Mouse (Mus musculus) hindlimb bud, embryonic 11.5 days (tissue): ENCODE measurements around the gene Nacc1.

Experiments
- DNase-seq: peaks from one replicate; pipeline ENCODE4 v3.0.0-alpha.2; 2012; ENCODE audit warnings: low read depth, low spot score; ENCODE audit errors: extremely low spot score

Nacc1 gene

DNA sequence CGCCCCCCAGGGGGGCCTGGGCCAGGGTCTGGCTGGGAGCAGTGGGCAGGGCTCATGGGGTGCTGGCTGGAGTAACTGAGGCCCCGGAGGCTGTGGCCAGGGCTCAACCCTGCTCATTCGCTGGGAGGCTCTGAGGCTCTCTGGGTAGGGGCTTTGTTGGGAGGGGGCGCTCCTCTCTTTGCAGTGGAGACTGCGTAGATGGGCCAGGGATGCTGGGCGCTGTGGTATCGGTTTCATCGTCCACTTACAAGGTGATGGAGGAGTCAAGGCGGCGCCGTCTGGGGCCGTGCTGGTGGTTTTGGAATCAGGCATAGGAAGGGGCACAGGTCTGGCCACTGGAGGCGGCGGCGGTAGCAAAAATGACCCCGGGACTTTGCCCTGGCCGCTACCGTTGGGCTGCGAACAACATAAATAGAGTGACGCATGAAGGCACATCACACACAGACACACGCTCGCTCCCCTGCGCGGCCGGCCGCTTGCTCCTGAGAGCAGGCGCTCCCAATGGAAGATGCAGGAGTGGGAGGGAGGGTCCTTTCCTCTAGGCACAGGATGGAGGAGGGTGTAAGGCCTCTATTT, 28.3 kb upstream of the Nacc1 start:
- no peak for DNase-seq

DNA sequence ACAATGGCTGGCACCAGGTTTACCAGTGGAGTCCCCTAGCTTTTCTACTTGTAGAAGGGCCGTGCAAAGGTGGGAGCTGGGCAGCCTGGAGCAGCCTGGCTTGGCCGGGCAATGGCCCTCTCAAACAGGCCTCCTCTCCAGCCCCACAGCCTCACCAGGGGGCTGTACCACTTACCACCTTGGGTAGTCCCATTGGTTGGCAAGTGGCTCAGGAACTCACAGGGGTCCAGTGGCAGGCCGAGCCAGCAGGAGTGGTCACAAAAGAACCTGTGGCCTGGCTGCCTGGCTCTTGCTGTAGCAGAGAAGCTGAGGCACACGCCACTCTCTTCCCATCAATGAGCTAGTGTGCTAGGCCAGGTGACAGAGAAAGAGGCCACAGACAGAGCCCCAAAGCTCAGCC, 26.5 kb upstream of the Nacc1 start:
- no peak for DNase-seq

DNA sequence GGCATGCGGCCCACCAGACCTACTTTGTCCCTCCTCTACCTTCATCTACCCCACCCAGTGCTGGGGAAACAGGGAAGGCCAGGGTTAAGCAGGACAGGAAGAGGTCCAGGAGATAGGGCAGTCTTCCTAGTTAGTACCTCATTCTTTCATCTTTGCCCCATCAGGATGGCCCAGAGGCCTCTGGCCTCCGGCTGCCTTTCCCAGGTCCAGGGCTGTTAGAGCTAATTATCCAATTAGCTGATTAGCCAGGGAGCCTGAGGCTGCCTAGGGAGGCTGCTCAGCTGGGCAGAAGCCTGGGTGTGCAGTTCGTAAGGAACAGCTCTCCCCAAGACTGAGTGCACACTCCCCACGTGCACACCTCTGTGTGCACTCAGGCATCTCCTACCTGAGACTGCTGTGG, 25.7 kb upstream of the Nacc1 start:
- DNase-seq, result no peak

DNA sequence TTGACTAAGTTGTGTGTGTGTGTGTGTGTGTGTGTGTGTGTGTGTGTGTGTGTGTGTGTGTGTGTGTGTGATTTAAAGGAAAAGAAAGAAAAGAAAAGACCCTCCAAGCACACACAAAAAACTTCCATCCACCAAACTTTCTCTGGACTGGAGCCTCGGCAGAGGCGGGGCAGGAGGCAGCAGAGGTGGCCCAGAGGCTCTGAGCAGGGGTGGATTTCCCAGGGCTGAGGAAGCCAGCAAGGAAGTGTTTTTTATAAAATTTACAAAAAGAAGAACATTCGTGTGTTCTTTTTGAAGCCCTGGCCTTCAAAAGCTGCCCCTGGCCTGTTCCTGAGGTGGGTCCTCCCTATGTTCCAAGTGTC, 25.1 kb upstream of the Nacc1 start:
- DNase-seq, result no peak

DNA sequence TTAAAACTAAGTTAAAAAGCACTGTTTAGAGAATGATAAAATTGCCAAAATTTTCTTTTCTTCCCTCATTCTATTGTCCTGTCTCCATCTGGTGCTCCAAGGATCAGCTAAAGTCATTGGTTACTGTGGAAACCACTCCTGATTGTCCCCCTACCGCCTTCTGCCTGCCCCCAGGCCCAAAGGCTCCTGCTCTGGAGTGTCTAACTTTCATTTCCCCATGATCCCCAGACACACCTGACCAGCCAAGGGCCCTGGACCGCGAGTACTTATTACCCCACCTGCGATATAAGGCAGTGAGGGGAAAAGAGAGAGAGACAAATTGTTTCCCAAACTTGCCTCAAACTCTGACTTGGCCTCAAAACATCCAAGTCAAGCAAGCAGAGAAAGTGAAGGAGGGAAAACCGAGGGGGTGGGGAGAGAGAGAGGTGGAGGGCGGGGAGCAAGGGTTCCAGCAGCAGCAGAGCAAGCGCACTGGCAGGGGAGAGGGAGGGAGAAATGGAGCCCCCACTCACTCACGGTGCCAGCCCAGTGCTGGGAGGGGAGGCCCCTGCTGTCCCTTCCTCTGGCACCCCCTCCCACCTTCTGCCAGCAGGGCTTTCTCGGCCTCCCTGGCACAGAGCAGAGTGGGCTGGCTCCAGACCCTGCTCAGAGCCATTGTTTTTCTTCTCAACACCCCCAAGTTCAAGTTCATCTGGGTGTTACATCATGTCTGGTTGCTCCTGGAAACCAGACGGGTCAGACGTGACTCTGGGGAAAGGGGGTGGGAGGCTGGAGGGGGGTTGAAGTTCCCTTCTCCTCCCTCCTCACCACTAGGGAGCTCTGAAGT, 24.5 kb upstream of the Nacc1 start:
- DNase-seq, result no peak

DNA sequence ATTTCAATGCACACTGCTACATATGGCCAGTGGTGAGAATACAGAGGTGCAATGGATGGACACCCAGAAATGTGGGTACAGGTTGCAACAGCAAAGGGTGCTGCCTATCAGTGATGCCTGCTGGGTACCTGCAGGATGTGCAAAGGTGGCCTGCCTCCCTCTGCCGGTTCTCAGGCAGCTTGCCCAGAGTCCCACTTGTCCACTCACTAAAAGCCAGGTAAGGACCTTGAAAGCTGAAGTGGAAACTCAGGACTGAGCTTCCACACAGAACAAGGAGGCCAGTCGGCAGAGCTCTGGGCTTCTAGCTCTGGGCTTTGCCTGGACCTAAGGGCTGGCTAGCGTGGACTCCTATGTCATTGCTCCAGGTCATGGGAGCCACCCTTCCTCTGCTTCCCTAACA, 23.6 kb upstream of the Nacc1 start:
- DNase-seq, result no peak

DNA sequence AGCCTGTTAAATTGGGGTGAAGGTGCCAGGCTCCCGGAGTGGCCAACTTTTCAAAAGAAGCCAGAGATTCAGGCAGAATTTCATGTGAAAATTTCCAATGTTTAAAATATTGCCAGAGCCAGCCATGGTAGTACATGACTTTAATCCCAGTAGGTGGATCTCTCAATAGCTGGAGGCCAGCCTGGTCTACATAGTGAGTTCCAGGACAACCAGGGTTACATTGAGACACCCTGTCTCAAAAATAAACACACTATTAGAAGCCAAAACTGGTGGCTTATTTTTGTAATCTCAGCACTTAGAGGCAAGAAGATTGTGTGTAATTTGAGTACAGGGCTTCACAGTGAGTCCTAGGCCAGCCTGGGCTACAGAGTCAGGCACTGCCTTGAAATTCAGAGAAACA, 22.3 kb upstream of the Nacc1 start:
- DNase-seq, result no peak

DNA sequence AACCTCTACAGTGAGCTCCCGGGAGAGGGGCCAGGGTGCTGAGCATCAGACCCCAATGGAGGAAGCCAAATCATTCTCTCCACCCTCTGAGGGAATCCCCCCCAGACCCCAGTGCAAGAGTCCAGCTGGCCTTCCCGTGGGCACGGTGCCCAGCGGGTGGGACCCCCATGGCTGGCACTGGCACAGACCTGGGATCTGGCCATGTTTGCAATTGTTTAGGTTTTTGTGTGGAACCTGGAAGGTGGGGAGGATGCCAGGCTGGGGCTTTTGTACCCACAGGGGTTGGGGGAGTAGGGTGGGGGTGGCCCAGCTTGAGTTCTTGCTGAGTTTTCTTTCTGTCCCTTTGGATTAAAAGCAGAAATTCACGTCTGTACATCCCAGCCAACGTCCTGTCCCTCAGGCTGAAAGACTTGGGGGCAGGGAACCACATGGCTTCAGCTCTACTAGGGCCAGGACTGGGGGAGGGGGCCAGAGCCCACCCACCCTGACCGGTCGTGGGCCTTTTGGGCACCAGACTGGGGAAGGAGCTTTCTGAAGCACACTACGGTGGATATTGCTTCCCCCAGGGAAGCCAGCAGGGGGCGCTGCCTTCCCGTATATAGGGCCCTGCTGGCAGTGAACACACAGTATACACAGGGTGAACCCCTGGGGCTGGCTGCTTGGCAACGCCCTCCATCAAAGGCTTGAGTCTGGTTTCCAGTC, 21.3 kb upstream of the Nacc1 start:
- no peak for DNase-seq

DNA sequence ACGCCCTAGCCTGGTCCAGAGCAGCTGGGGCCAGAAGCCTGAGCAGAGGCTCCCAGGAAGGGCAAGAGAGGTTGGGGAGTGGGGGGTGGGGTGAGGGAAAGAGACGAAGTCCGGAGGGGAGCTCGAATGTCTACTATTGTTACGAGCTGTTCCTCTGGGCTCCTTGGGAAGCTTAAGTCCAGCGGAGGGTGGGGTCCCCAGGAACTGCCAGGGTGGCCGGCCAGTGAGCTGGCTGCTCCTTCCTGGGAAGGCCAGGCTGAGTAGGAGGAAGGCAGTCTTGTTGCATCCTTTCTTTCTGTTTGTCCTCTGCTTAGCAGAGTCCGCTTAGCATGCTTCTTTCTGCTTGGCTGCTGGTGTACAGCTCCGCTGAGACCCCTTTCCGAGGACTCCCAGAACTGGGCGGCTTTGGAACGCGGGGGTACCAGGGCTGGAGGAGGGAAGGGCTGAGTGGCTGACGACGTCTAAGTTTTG, 20.4 kb upstream of the Nacc1 start:
- DNase-seq, result no peak

DNA sequence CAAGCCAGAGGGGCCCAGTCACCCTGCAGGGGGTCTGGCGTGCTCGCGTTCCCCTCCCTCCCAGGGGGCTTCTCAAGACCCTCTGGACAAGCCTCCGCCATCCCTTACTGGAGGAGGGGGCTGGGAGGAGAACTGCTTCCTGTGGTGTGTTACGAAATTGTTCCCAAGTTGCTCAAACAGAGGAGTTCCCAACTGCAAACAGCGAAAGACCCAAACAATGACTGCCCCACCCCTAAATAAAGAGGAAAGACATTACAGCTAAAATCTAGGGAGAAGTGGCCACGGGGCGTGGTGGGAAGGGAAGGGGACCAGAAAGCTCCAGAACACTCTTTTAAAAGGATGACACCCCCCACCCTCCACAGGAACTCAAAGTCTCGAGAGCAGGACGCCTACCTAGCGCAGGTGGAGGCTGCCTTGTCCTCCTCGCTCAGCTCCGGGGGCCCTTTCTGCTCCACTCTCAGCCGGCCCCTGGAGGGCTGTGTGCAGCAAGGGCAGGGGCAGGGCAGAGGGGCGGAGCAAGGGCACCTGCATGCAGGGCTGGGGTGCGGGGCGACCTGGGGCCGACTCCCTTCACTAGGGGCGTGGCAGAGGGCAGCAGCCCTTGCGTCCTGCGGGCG, 19.7 kb upstream of the Nacc1 start:
- DNase-seq, result no peak

DNA sequence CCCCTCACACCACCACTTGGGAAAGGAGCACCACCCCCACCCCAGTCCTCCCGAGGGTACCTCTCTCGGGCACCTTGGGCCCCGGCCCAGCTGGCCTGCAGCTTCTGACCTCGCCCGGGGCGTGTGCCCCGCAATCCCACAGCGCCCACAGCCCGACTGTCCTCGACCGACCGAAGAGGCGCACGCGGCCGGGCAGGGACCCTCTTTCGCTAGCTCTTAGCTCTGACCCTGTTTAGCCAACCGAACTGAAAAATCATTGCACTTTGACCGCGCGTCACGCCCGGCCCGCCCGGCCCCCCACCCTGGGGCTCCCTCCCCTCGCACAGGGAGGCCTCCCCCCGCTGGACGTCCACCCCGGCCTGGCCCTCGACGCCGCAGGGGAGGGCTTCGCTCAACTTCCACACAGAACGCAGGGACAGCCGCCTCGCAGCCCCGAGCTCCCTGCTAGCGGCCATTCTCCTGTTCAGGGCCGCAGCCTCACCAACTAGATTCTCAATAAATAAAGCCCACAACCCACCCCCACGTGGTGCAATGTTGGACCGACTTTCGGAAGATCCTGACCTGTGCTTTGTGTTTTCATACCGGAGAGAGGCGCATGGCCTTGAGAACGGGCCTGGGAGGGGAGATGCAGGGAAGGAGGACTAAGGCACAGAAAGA, 19.1 kb upstream of the Nacc1 start:
- DNase-seq, result no peak

DNA sequence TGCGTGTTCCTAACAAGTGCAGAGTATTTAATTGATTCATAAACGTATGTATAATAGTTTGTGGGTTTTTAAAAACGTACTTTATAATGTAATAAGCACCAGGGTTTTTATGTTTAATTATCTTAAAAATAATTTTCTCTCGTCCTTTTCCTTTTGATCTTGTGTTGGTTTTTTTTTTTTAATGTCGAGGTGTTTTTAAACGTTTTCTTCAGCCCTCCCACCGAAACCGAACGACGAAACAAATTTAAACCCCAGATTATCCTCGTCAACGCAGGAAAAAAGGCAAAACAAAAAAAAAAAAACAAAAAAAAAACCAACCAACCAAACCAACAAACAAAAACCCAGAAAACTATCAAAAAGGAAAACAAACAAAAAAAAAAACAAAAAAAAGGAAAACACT, 18.3 kb upstream of the Nacc1 start:
- DNase-seq, result no peak

DNA sequence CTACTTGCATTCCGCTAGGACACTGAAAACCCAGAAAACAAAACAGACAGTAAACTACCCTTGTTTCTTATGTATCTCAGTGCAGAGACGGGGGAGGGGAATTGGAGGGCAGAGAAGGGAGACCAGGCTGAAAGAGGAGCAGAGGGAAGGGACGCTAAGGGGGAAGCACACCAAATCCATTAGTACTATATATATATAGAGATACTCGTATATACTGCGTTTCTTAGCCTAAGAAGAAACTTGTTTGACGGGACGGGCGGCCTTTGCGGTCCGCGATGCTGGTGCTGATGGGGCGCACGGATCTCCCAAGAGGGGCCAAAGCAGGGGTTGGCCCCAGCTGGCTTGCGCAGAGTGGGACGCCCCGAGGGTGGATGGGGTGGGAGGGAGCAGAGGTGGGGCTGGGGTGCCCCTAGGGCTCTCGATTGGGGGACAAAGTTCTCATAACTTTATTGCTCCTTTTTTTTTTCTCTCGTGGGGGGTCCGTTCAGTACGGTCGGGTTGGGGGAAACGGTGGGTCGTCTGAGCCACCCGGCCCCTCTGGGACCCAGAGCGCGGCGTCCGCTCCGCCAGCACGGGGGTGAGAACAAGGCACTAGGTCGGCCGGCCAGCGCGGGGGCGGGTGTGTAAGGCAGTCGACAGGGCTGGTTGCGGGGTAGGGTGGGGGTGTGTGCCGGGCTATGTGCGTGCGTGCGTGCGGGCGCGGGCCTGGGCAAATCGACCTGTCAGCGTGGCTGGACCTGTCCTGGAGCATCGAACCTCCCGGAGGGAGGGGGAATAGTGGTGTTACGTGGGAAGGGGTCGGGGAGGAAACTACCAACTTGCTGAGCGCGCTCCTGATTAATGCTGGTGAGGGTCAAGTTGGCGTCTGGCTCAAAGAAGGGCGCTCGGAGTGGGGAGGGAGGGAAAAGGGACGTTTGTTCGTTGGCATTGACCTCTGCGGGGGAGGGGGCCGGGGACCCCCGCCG, 17.5 kb upstream of the Nacc1 start:
- no peak for DNase-seq

DNA sequence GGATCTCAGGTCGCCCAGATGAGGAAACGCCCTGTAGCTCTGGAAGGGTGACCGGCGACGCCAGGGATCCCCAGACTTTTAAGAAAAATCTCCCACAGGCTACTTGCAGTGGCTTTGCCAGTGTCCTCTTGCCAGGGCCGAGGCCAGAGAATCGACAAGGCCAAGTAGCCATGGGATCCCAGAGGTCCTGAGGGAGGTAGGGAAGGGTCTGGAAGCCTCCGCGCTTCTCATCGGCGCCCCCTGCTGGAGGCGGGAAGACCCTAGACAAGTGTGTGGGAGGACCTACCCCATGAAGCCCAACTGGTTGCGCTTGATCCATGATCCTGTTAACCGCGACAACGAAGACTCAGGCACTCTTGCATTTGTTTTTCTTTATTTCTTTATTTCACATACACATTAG, 16.7 kb upstream of the Nacc1 start:
- no peak for DNase-seq

DNA sequence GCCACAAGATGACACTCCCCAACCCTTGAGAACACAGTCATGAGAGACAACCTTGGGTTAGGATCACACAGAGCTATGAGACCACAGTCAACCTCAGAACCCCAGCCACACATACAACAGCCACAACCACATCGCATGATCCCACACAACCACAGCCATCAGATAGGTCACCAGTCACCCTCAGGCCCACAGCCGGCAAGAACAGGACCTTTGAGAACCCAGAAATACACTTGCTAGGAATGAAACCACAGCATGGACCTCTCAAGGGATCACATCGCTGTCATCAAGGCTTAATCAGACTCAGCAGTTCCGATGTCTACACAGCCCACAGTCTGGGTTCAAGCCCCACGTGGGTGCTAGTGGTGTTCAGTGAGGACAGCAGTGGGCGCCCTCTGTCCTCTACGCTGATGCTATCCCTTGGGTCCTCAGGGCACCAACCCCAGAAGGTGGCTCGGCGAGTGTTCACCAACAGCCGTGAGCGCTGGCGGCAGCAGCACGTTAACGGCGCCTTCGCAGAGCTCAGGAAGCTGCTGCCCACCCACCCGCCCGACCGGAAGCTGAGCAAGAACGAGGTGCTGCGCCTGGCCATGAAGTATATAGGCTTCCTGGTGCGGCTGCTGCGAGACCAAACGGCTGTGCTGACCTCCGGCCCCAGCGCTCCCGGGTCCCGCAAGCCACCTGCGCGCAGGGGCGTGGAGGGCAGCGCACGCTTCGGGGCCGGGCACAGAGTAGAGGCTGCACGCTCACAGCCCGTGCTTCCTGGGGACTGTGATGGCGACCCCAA, 16.0 kb upstream of the Nacc1 start:
- no peak for DNase-seq

DNA sequence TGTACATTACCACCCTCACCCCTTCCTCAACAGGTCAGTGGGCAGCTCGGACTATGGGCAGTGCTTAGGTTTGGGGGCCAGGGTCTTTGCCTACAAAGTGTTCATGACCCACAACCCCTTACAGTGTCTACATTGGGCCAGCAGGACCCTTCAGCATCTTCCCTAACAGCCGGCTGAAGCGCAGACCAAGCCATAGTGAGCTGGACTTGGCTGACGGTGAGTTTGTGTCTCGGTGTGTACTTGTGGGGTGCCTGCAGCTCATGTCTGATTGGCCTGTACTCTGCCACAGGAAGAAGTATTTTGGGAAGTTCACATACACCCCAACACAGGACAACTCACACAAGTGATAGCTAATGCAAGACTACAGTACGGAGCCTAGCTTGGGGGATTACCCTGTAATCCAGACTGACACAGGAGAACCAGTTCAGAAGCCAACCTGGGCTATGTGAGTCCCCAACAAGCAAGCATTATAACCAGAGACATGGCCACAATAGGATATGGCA, 15.4 kb upstream of the Nacc1 start:
- DNase-seq, result no peak

DNA sequence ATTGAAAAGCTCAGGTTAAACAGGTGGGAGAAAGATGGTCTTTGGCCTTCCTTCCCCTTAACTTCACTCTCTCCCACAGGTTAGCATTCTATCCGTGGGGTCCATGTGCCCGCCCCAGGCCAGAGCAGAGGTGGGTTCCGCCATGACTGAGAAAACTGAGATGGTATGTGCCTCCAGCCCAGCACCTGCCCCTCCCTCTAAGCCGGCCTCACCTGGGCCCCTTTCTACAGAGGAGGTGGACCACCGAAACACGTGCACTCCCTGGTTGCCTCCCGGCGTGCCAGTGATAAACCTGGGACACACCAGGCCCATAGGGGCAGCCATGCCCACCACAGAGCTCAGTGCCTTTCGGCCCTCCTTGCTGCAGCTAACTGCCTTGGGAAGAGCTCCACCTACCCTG, 14.9 kb upstream of the Nacc1 start:
- no peak for DNase-seq

DNA sequence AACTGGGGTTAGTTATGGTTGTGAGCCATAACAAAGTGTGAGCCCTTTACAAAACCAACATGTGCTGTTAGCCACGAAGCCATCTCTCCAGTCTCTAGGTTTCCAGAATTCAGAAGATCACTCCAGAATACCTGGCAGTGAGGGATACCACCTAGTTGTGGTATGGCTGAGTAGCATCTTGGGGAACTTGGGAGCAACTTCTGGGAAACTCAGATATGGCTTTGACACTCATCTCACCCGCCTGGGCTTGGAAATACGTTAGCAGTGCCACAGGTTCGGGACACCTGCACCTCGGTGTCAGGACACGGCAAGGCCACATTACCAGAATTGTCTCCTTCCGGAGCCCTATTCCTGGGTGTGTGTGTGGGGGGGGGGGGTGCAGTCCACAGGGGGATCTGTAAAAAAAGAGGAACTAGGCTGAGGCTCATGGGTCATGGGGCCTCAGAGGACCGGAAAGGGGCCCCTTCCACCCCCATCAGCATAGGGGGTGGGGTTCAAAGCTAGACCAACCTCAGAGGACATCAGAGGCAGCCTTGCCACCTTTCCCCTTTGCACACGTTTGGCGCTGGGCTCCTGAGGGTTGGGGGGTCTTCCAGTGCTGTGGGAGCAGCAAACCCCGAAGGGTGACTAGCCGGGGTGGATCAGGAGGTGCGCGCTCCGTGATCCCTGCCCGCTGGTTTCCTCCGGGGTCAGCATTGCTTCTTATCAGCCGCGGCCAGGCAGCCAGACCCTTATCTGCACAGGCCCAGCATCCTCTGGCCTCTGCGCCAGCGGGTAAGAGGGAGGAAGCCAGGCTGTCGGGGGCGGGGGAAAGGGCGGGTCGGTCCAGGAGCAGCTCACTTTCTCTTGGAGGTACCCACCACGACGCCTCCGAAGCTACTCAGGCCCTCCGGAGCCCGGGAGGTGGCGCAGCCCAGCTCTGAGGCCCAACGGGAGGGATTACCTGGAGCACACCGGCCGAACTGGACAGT, 13.6 kb upstream of the Nacc1 start, which contains the start of gene Lyl1:
Lyl1 (plus strand) TSS at position 517 of the 971 bp plus-strand sequence.
- DNase-seq, result no peak
